Mouse (Mus musculus): Measurements from ENCODE around the gene Abcc8. TPM values are rescaled to one million over a fixed set of nuclear protein-coding genes. Genes with fewer than 3 reads are reported as not detected.

The Abcc8 gene
- polyA plus RNA-seq (2012; fragmentation: generic; extraction: Trizol), result under 1 TPM in 1 of 2 experiments, not detected in 1; 0.13 TPM

GRCm38 (mm10) chr7:46179431-46180275, at the start of gene Abcc8:
Gene Abcc8 (minus strand): TSS chr7:46180033.

GRCm38 (mm10) chr7:46100563-46100962, 79.3 kb downstream of the Abcc8 start, which contains the start of gene Kcnj11:
Gene Kcnj11 (minus strand): TSS chr7:46100764.

Other genes with a start within 250 kb of the Abcc8 start
- under 1 TPM in 1 of 2 experiments, not detected in 1; 0.01 TPM for gene Abcc6, start 149.7 kb downstream of the Abcc8 start, polyA plus RNA-seq (2012; fragmentation: generic; extraction: Trizol)
- 10 to 100 TPM; 22.3 to 32.0 TPM for gene Nomo1, start 146.3 kb downstream of the Abcc8 start, polyA plus RNA-seq (2012; fragmentation: generic; extraction: Trizol)
- not detected for gene Kcnj11, start 79.3 kb downstream of the Abcc8 start, polyA plus RNA-seq (2012; fragmentation: generic; extraction: Trizol)
- gene Ush1c, start 58.5 kb upstream of the Abcc8 start, polyA plus RNA-seq (2012; fragmentation: generic; extraction: Trizol), result not detected
- gene Otog, start 61.0 kb upstream of the Abcc8 start, polyA plus RNA-seq (2012; fragmentation: generic; extraction: Trizol), result under 1 TPM; under 0.01 to 0.04 TPM
- gene Myod1, start 196.4 kb upstream of the Abcc8 start, polyA plus RNA-seq (2012; fragmentation: generic; extraction: Trizol), result not detected
- not detected for gene Kcnc1, start 216.5 kb upstream of the Abcc8 start, polyA plus RNA-seq (2012; fragmentation: generic; extraction: Trizol)

All from C3H10T1/2 (cell line).